Mouse (Mus musculus): ENCODE measurements around the gene Slc8a2. TPM values are rescaled to one million over a fixed set of nuclear protein-coding genes. Genes with fewer than 3 reads are reported as not detected.

The Slc8a2 gene
- total RNA-seq (2014; rRNA removed; ENCODE audit: low replicate concordance) (0.57 and 1.2 TPM in 2 replicates), polyA plus RNA-seq (2015; fragmentation: Nextera tagmentation; extraction: Ambion mirVana) (0.03 and 0.05 TPM in 2 replicates)

DNA sequence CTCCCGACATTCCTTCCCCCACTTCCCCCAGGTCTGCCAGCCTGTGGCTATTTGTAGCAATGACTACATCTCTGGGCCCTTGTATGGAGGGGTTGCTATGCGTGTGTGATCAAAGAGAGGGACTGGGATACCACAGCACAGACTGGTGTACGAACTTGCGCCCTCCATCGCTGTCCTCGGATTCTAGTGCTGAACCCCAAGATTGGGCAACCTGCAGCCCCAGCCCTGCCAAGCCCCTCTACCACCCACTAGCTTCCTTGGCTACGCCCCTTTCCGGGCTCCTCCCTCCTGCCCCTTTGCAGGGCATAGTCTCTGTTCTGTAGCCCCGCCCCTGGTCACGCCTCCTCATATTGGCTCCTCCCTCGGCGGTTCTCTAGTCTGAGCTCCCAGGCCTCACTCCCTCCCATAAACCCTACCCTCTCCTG, at the start of gene Slc8a2:
Gene Slc8a2, plus strand, starts transcription at position 406 of the 425 bp plus-strand sequence.
- peak within 1 kb of the TSS; percentile 47 for H3K4me3 ChIP-seq (ENCODE audit: low read depth, low read length)
- TF ChIP-seq EP300 (IDR thresholded peaks at IDR 0.05; ENCODE audit: low read depth) = no peak
- TF ChIP-seq CTCF (IDR thresholded peaks at IDR 0.05; ENCODE audit: low read depth) = no peak
- ATAC-seq (ENCODE audit: insufficient read depth, low read depth) (peak; percentile 91), DNase-seq (ENCODE audit: low spot score) (peak; percentile 90)
- H3K9me3 ChIP-seq (replicated peaks; ENCODE audit: control insufficient read depth, low read length) = no peaks in the 10 kb centered on the region
- peaks cover 12% of the 10 kb centered on the region; the same call in 1 of the 2 replicates for H3K36me3 ChIP-seq (replicated peaks; ENCODE audit: control insufficient read depth, insufficient read depth, low read length)
- peak within 1 kb of the TSS; percentile 80 for H3K27ac ChIP-seq (ENCODE audit: low read depth)
- WGBS = 2% methylated on average over 12 of the region's 12 CpGs
- H3K4me1 ChIP-seq (ENCODE audit: control insufficient read depth, insufficient read depth) = peaks cover 12% of the 10 kb centered on the region; the same call in 1 of the 2 replicates
- H3K27me3 ChIP-seq (ENCODE audit: control insufficient read depth, insufficient read depth, low read length) = no peaks in the 10 kb centered on the region
- peak within 1 kb of the TSS; percentile 76 for H3K4me2 ChIP-seq (ENCODE audit: low read depth, low read length)
- H3K9ac ChIP-seq (replicated peaks; ENCODE audit: low read depth, low read length) = peak within 1 kb of the TSS; percentile 24

GRCm38 (mm10) chr7:16079947-16080346, 49.7 kb upstream of the Slc8a2 start:
- WGBS = 28% methylated on average over 1 of the region's 1 CpGs
- Histone ChIP-seq H3K4me1 (ENCODE audit: control insufficient read depth, insufficient read depth) (no peaks in the 10 kb centered on the region), H3K36me3 (replicated peaks; ENCODE audit: control insufficient read depth, insufficient read depth, low read length) (no peaks in the 10 kb centered on the region), H3K4me3 (ENCODE audit: low read depth, low read length) (no peak overlapping the region), H3K27me3 (ENCODE audit: control insufficient read depth, insufficient read depth, low read length) (no peaks in the 10 kb centered on the region), H3K27ac (ENCODE audit: low read depth) (no peak overlapping the region), H3K4me2 (ENCODE audit: low read depth, low read length) (no peak overlapping the region), H3K9ac (replicated peaks; ENCODE audit: low read depth, low read length) (no peak overlapping the region), H3K9me3 (replicated peaks; ENCODE audit: control insufficient read depth, low read length) (no peaks in the 10 kb centered on the region)
- ATAC-seq (ENCODE audit: insufficient read depth, low read depth) = no peak
- TF ChIP-seq EP300 (IDR thresholded peaks at IDR 0.05; ENCODE audit: low read depth) (no peak), CTCF (IDR thresholded peaks at IDR 0.05; ENCODE audit: low read depth) (no peak)
- no peak for DNase-seq (ENCODE audit: low spot score)

- DNase-seq (ENCODE audit: low spot score) (no peak), ATAC-seq (ENCODE audit: insufficient read depth, low read depth) (no peak)
- Histone ChIP-seq H3K4me1 (ENCODE audit: control insufficient read depth, insufficient read depth) (no peaks in the 10 kb centered on the region), H3K27me3 (ENCODE audit: control insufficient read depth, insufficient read depth, low read length) (no peaks in the 10 kb centered on the region), H3K36me3 (replicated peaks; ENCODE audit: control insufficient read depth, insufficient read depth, low read length) (no peaks in the 10 kb centered on the region), H3K9ac (replicated peaks; ENCODE audit: low read depth, low read length) (no peak overlapping the region), H3K27ac (ENCODE audit: low read depth) (no peak overlapping the region), H3K4me2 (ENCODE audit: low read depth, low read length) (no peak overlapping the region), H3K9me3 (replicated peaks; ENCODE audit: control insufficient read depth, low read length) (no peaks in the 10 kb centered on the region), H3K4me3 (ENCODE audit: low read depth, low read length) (no peak overlapping the region)
- 62% methylated on average over 4 of the region's 4 CpGs for WGBS
- TF ChIP-seq CTCF (IDR thresholded peaks at IDR 0.05; ENCODE audit: low read depth) (no peak), EP300 (IDR thresholded peaks at IDR 0.05; ENCODE audit: low read depth) (no peak)
These were observed 49.0 kb upstream of the Slc8a2 start for GRCm38 (mm10) chr7:16080581-16080980.

DNA sequence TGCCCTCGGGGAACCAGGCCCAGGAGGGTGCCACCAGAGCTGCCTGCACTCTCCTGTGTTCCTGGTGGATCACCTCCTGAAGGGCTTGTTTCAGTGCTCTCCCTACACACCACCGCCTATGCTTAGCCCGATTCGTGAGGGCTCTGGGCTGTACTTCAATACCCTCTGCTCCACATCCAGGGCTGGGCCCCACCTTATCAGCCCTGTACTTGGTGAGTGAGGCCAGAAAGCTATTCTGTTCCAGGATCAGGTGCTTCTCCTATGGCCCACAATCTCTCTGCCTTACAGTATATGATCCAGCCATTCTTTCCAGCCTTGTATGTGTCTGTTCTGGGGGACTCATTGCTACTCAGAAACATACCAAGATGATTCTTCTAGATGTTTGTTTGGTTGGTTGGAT, 46.3 kb upstream of the Slc8a2 start:
- Histone ChIP-seq H3K4me3 (ENCODE audit: low read depth, low read length) (no peak overlapping the region), H3K9ac (replicated peaks; ENCODE audit: low read depth, low read length) (no peak overlapping the region), H3K4me2 (ENCODE audit: low read depth, low read length) (no peak overlapping the region), H3K4me1 (ENCODE audit: control insufficient read depth, insufficient read depth) (no peaks in the 10 kb centered on the region), H3K27me3 (ENCODE audit: control insufficient read depth, insufficient read depth, low read length) (no peaks in the 10 kb centered on the region), H3K27ac (ENCODE audit: low read depth) (no peak overlapping the region), H3K36me3 (replicated peaks; ENCODE audit: control insufficient read depth, insufficient read depth, low read length) (no peaks in the 10 kb centered on the region), H3K9me3 (replicated peaks; ENCODE audit: control insufficient read depth, low read length) (no peaks in the 10 kb centered on the region)
- TF ChIP-seq EP300 (IDR thresholded peaks at IDR 0.05; ENCODE audit: low read depth) (no peak), CTCF (IDR thresholded peaks at IDR 0.05; ENCODE audit: low read depth) (no peak)
- ATAC-seq (ENCODE audit: insufficient read depth, low read depth) (no peak), DNase-seq (ENCODE audit: low spot score) (no peak)
- WGBS = 41% methylated on average over 4 of the region's 4 CpGs

GRCm38 (mm10) chr7:16087587-16087986, 42.0 kb upstream of the Slc8a2 start:
- DNase-seq (ENCODE audit: low spot score) = no peak
- Histone ChIP-seq H3K9ac (replicated peaks; ENCODE audit: low read depth, low read length) (no peak overlapping the region), H3K4me3 (ENCODE audit: low read depth, low read length) (no peak overlapping the region), H3K9me3 (replicated peaks; ENCODE audit: control insufficient read depth, low read length) (no peaks in the 10 kb centered on the region), H3K4me1 (ENCODE audit: control insufficient read depth, insufficient read depth) (no peaks in the 10 kb centered on the region), H3K27ac (ENCODE audit: low read depth) (no peak overlapping the region), H3K4me2 (ENCODE audit: low read depth, low read length) (no peak overlapping the region), H3K27me3 (ENCODE audit: control insufficient read depth, insufficient read depth, low read length) (no peaks in the 10 kb centered on the region), H3K36me3 (replicated peaks; ENCODE audit: control insufficient read depth, insufficient read depth, low read length) (no peaks in the 10 kb centered on the region)
- 66% methylated on average over 2 of the region's 2 CpGs for WGBS
- TF ChIP-seq EP300 (IDR thresholded peaks at IDR 0.05; ENCODE audit: low read depth) (no peak), CTCF (IDR thresholded peaks at IDR 0.05; ENCODE audit: low read depth) (no peak)
- no peak for ATAC-seq (ENCODE audit: insufficient read depth, low read depth)

- Histone ChIP-seq H3K4me1 (ENCODE audit: control insufficient read depth, insufficient read depth) (peaks cover 7% of the 10 kb centered on the region), H3K4me2 (ENCODE audit: low read depth, low read length) (no peak overlapping the region), H3K36me3 (replicated peaks; ENCODE audit: control insufficient read depth, insufficient read depth, low read length) (no peaks in the 10 kb centered on the region), H3K9me3 (replicated peaks; ENCODE audit: control insufficient read depth, low read length) (no peaks in the 10 kb centered on the region), H3K27ac (ENCODE audit: low read depth) (no peak overlapping the region), H3K9ac (replicated peaks; ENCODE audit: low read depth, low read length) (no peak overlapping the region), H3K27me3 (ENCODE audit: control insufficient read depth, insufficient read depth, low read length) (0 out of 2 replicates have a peak, but pooled peaks cover 3% of the 10 kb centered on the region), H3K4me3 (ENCODE audit: low read depth, low read length) (no peak overlapping the region)
- no peak for TF ChIP-seq EP300 (IDR thresholded peaks at IDR 0.05; ENCODE audit: low read depth)
- no peak for TF ChIP-seq CTCF (IDR thresholded peaks at IDR 0.05; ENCODE audit: low read depth)
- DNase-seq (ENCODE audit: low spot score) (no peak), ATAC-seq (ENCODE audit: insufficient read depth, low read depth) (no peak)
- 58% methylated on average over 3 of the region's 3 CpGs for WGBS
These were observed 35.0 kb upstream of the Slc8a2 start for GRCm38 (mm10) chr7:16094592-16094991.
